Mouse (Mus musculus): ENCODE results near the gene Cd80.
A peak's percentile ranks its signal among the peaks of the same experiment; 100 is the strongest.

The Cd80 gene

DNA sequence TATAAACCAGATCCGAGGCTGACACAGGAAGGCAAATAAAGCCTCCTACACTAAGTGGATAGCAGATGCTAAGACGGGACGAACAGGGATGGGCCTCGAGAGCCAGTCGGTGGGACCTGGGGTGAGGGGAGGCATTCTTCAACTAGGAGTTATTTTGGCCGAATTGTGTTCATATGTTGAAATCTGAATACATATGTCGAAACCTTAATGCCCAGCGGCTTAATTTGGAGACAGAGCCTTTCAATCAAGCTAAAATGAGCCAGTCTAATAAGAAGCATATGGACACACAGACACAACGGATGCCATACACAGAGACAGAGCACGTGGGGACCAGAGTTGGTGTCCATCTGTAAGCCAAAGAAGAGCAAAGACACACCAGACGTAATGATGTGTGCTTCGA, 6.9 kb upstream of the Cd80 start:
- DNase-seq (ENCODE audit: low spot score in 2 of 2): no peak

DNA sequence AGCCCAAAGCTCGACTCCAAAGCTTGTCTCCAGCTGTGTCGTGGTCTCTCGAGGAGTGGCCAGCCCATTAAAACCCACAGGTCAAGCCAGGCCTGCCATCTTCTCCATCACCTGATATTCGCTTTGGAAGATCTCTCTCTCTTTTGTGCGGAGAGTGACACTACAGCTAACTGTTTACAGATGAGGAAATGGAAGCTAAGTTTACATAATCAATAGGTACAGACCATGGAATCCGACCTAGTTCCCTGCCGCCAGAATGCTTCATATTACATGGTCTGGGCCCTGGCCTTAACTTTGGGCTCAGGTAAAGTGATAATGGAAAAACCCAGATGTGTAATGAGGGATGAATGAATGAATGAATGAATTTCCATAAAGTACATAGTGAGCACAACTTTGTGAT, 4.7 kb upstream of the Cd80 start:
- DNase-seq (ENCODE audit: low spot score in 2 of 2): no peak

DNA sequence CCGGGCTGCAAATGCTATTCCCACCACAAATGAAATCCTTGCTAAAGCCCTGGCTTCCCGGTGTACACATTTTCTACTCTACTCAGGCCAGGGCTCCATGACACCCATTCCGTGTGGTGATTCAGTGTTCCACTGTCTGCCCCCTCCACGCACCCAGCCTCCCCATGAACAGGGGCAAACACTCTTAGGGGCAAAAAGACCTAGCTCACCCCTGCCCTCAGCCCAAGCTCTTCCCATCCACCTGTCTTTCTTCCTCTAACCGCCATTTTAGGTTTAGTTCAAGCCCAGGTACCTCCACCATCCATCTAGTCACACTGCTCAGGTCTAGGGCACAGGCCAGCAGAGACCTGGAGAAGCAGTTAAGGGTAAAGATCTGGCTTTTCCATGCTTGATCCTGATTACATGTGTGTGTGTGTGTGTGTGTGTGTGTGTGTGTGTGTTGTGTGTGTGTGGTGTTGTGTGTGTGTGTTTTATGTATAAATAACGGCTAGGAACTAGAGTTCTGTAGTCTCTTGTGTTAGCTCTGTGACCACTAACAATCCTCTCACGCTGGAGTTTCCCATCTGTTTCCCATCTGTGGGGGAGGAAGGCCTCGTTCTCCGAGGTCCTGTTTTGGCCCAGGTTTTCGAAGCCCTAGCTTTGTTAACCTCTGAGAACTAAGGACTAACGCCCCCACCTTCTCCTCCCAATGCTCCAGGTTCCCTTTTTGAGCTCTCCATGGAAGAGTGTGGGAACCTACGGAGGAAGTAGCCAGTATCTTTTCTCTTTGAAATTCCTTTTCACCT, 3.7 kb upstream of the Cd80 start:
- no peak for DNase-seq (ENCODE audit: low spot score in 2 of 2)

DNA sequence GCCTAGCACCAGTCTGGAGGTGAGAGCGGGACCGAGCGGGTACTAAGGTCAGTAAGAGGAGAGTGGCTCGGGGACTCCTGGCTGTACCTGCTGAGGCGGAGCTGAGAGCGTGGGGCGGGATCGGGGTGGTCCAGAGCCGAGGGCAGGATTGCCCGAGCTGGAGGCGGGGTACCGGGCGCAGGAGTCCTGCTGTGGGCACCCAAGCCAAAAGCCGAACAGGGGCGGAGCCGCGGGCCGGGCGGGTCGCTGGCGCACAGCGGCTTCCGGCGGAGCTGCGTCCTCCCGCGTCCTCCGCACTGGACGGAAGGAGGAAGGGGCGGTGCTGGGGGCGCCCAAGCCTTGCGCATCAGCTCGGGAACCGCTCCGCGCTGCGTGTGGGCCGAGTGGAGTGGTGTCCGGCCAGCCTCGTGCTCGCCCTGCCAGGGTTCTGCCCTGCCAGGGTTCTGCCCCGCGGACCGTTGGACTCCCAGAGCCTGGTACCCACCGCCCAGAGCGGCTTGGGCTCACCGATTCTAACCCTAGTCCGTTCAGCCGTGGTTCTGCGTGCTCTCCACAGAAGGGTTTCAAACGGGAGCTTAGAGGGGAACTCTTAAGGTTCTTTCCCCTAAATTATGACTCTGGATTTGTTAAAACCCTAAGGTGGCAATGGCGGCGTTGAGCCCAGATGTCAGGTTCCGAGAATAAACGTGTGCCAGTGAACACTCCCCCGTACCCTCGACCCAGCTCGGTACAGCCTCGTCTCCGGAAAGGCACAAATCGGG, 2.7 kb upstream of the Cd80 start, which contains the start of gene Adprh:
Adprh (minus strand) TSS at position 262 of the 761 bp plus-strand sequence.
- DNase-seq (ENCODE audit: low spot score in 2 of 2): peak; percentile 89 to 95

DNA sequence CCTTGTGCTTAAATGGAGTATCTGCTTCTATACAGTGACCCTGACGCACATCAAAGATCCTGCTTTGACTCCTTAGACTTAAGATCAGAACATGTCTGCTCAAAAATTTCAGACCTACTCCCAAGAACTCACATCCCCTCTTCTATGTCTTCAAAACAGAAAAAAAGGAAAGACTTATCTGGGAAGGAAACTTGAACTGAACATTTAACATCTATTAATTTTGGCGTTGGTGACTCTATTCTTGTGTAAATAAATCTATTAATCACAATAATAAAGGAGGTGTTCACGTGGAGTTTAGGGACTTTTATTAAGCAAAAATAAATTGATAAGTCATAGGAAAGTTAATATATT, 2.2 kb upstream of the Cd80 start:
- no peak for DNase-seq (ENCODE audit: low spot score in 2 of 2)

DNA sequence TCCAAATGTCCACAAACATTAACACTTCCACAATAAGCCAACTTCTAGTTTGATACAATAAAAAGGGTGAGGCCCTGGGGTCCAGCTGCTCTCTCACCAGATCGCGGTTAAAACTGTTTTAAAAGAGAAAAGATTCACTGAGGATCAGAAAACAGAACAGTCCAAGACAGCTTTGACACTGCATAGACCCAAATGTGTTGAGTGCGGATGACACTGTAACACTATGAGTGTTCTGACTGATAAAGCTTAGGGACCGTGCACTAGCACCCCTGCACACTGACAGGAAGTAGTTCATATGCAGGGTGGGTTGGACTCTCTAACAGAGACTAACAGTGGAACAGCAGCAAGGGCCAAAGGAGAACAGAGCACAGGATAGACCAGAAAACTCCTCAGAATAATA, 1.4 kb upstream of the Cd80 start:
- DNase-seq (ENCODE audit: low spot score in 2 of 2): no peak

DNA sequence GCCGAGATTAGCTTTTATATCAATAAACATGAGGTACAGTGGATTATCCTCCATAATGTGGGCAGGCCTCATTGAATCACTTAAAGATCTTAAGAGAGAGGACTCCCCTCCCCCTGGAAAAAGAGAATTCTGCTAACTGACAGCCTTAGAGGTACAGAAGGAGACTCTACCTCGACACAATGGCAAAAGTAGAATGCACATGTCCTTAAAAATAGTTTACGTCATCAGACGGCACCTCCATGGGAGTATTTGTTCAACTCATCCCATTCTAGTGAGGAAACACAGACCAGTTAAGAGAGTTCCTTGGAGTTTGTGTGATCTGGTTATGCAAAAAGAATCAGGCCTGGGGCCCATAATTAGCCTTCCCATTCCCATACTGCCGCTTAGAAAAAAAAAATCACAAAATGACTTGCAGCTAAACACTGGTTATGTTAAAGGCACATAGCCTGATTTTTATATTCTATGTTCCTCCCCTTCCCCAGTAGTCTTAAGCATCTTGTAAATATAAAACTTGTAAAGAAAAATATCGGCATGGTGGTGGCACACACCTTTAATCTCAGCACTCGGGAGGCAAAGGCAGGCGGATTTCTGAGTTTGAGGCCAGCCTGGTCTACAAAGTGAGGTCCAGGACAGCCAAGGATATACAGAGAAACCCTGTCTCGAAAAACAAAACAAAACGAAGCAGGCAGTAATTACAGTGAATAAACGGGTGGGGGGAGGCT, 667 bp upstream of the Cd80 start:
- no peak for DNase-seq (ENCODE audit: low spot score in 2 of 2)

DNA sequence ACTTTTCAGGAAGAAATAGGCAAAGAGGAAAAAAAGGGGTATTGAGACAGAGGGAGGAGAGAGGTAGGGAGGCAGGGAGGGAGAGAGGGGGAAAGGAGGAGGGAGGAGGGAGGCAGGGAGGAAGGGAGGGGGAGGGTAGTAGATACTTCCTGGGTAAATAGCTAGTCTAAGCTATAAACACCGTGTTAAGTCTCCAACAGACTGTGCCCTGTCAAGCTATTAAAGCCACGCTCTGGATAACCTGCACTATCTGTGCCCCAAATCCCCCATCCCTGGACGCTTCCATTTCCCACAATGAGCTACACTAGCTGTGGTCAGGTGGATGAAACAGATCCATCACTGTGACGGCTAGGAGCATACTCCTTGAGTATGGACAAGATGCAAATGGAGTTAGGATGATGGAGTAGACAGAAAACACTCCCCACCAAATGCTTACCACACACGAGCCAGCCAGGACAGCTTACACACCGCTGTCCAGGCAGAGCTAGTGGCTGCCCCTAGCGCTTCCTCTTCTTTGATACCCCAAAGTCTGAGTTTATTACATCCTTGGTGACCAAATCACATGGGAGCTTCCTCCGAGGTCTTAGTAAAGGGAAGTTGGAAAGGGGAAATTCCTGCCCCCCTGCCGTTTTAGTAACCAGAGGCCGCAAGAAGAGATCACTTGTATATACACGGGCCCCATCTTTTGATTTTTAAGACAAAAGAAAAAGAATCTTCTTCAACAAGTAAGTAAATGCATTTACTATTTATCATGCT, 1.6 kb downstream of the Cd80 start:
- no peak for DNase-seq (ENCODE audit: low spot score in 2 of 2)

DNA sequence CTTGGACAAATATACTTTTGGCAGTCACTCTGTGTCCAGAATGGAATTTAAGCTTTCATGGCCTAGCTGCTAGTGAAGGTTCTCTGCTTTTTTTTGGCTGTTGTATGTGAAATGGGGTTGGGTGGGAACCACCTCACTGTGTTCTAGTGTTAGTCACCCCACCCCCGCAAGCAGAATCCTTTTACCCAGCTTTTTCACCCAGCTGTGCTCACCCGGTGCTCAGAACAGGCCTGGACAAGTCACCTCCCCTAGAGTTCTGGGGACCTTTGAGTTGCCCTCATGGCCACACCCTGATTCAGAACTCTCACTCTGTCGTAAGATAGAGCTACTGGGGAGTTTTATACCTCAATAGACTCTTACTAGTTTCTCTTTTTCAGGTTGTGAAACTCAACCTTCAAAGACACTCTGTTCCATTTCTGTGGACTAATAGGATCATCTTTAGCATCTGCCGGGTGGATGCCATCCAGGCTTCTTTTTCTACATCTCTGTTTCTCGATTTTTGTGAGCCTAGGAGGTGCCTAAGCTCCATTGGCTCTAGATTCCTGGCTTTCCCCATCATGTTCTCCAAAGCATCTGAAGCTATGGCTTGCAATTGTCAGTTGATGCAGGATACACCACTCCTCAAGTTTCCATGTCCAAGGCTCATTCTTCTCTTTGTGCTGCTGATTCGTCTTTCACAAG, 3.4 kb downstream of the Cd80 start:
- DNase-seq (ENCODE audit: low spot score in 2 of 2): peak; percentile 28 to 58

DNA sequence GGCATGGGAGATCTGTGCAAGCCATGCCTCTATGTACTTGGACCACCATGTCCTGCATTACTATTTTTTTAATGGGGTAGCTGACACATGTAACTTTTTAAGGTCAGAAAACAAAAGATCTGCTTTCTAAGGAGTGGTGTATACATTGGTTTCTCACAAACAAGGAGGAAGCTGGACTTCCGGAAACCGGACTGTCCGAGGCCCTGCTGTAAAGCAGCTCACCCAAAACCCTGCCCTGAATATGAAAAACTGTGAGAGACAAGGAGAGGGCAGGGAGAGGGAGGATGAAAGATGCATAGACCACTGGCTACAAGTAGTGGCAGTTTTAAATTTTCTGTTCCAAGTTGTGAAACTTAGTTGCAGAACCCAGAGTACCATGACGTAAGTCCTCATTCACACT, 4.6 kb downstream of the Cd80 start:
- DNase-seq (ENCODE audit: low spot score in 2 of 2): no peak

DNA sequence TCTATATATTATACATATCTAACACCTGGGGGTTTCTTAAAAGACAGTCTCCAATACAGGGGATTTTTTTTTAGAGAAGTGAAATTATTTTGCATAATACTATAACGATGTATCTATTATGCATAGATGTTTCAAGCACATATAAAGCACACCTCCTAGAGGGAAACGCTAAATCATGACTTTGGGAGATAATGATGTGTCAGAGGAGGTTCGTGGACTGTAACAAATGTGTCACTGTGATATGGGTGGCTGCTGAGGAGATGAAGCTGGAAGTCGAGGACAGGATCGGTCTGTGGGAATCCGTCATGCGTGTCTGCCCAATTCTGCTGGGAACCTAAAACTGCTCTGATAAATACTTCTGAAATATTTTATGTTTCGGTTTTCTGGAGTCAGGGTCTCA, 6.4 kb downstream of the Cd80 start:
- no peak for DNase-seq (ENCODE audit: low spot score in 2 of 2)

DNA sequence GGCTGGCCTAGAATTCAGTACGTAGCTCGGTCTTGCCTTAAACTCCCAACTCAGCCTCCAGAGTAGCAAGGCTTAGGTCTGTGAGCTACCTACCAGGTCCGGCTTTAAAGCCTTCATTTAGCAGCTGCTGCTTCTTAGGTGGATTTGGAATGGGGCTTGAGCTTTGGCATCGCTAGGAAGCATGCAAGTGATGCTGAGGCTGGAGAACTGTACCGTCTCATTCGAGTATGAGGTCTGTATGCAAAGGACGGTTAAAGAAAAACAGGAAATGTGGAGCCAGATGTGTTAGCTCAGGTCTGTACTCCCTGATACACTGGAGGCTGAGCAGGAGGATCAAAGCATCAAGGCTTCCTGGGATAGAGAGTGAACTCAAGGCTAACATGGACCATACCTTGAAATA, 6.8 kb downstream of the Cd80 start:
- no peak for DNase-seq (ENCODE audit: low spot score in 2 of 2)

DNA sequence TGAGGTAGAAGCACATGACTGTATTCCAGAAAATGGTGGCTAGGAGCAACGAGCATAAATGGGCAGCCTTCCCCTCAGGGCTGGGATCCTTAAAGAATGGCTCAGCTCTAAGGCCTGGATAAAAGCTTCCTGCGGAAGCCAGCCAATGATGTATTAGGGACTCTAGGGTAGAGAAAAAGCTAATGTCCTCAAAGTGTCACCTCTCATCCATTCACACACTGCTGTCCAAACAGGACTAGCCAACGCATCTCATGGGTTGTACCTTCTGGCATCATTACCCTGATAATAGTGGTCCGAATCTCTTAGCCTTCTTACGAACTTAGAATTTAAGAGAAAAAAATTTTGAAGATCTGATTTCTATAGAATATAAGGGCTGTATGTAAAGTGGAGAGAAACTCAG, 7.9 kb downstream of the Cd80 start:
- DNase-seq (ENCODE audit: low spot score in 2 of 2): no peak

DNA sequence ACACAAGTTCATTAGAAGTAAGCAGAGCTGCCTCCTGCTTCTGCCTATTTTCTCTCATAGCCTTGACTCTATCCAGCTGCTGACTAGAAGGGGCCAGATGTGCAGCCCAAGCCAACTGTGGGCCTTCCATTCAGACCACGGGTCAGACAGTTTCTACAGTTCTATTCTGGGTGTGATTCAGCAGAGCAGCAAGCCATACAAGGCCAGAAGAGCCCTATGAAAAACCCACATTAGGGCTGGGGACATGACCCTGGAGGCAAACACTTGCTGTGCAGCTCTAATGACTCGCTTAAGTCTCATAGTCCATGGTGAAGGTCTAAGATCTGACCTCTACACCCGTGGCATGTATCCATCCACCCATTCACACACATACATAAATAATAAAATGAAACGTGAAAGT, 10.7 kb downstream of the Cd80 start:
- DNase-seq (ENCODE audit: low spot score in 2 of 2): no peak

DNA sequence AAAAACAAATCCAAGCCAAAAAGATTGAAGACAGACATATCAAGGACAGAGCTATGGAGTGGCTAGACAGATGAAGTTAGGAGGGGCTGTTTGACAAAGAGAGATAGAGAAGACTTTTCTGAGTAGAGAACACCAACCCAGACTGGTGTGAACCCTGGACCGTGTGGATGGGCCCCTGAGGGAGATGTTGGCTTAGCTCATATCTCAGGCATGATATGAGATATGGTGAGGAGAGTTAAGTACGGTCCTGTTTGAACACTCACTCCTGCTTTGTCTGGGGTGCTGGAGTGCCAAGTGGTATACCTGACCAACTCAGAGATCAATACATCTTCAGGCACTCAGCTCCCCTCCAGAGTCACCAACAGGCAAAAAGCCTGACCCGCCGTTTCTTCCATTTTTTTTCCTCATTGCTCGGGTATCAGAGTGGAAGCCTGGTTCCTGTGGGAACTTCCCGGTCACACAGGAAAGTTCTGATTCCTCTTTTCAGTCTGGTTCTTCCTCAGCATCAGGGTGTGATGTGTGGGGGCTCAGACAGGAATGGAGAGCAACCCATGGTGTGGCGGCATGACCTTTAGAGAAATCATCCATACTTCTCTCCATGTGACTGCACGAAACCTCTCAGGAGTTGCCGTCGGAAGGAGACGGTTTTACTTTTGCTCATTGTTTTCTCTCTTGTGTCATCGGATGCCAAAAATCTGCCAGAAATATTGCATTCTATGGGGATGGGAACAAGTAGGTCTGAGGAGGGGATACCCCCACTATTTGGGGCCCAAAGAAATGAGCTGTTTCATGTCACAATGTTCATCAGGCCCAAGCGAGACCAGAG, 11.9 kb downstream of the Cd80 start:
- no peak for DNase-seq (ENCODE audit: low spot score in 2 of 2)

DNA sequence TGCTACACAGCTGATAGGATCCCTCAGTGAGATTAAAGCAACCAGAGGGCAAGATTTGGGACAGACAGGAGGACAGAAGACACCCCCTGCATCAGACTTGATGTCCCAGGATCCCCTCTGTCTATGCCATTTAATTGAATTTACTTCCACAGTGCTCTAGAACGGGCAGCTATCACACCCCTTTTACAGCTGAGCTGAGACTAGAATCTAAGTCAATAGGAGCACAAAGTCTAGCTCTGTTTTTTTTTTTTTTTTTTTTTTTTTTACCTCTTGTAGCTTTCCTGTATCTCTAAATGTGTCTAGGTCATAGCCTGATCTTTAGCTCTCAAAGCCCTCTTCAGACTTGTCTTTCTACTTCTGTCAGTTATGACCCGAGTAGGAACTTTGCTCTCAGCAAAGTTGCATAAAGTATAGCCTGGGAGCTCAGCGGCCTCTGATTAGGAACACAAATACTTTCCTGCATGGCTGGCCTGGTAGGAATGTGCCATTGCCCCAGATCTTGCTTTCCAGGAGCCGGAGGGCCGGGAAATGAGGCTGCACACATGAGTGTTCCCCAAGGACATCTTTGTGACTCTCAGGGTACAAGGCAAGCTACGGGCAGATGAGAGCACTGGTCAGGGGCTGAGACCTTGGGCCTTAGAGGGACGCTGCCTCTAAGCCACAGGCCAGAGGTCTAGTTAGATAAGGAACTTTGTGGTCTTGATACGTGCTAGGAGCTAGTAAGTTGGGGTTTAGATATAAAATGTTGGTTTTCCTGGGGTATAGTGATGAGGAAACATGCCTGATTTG, 12.8 kb downstream of the Cd80 start:
- no peak for DNase-seq (ENCODE audit: low spot score in 2 of 2)

DNA sequence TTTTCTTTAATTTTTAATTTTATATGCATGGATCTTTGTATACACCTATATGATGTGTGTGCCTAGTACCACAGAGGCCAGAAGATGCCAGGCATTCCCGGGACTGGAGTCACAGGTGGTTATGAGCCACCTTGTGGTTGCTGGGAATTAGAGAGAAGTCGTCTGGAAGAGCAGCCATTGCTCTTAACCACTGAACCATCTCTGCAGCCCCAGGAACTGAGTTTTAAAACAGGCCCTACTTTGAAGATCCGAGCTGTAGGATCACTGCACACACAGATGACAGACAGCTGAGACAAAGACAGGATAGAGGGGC, 13.3 kb downstream of the Cd80 start:
- DNase-seq (ENCODE audit: low spot score in 2 of 2): no peak

DNA sequence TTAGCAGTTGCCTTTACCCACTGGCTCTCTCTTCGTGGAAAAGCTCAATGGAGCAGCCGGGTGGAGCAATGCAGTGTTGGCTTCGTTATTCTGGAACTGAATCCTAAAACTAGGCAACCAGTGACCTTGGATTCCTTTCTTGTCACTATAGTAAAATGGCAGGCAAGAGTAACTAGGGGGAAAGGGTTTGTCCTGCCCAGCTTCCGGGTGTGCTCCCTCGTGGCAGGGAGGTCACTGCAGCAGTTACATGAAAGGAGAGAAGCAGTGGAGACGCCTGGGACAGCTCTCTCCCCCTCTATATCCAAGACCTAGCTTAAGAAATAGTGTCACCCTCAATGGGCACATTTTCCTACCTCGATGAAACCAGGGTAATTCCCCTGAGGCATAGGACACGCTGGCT, 14.1 kb downstream of the Cd80 start:
- DNase-seq (ENCODE audit: low spot score in 2 of 2): no peak

DNA sequence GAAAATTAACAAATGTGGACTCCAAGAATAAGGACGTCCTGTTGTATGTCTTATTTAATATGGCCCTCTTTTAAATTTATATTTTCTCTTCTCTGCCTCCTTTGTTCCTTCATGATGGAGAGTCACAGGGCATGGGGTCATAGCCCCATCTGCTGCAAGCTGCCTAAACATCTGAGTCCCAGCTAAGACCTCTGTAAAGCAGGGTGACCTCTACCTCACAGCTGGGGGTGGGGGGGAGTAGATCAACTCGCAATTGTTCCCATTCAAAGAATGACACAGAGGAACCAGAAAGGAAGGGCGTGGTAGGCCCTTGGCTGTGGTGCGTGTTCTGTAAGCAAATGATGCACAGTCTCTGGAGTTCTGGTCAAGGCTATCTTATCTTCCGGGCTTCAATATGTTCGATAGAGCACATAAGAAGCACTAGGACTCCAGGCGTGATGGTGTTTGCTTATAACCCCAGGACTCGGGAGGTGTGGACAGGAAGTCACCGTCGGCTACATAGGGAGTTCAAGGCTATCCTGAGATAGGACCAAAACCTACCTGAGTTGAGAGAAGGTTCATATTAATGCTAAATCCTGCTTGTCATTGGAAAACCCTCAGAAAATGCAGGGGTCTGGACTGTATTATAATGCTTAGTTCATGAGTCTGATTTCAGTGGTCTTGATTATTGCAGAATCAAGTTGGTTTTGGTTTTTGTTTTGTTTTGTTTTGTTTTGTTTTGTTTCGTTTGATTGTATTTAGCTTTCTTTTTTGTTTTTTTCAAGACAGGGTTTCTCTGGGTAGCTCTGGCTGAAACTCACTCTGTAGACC, 16.5 kb downstream of the Cd80 start:
- no peak for DNase-seq (ENCODE audit: low spot score in 2 of 2)

All from urinary bladder, adult 18-20 months (tissue).